Mouse (Mus musculus): ENCODE measurements around the gene Cdh4. TPM values are rescaled to one million over a fixed set of nuclear protein-coding genes. Genes with fewer than 3 reads are reported as not detected.

Cdh4 gene
- polyA plus RNA-seq, 1 experiment from 2014 or later = 32.7 TPM

- H3K9ac ChIP-seq = no peak overlapping the region
- ATAC-seq (ENCODE audit: low read depth) = no peak
- H3K9me3 ChIP-seq = peaks cover 6% of the 10 kb centered on the region; the same call in 1 of the 2 replicates
- H3K4me1 ChIP-seq (replicated peaks) = no peaks in the 10 kb centered on the region; the same call in 1 of the 2 replicates
- no peaks in the 10 kb centered on the region for H3K27me3 ChIP-seq
- H3K4me3 ChIP-seq = no peak overlapping the region
- no peak overlapping the region for H3K4me2 ChIP-seq
- 59% methylated on average over 5 of the region's 5 CpGs for WGBS
- no peaks in the 10 kb centered on the region for H3K36me3 ChIP-seq
- no peak overlapping the region for H3K27ac ChIP-seq (replicated peaks)
These were observed 105.4 kb downstream of the Cdh4 start for GRCm38 (mm10) chr2:179547627-179548026.

- Histone ChIP-seq H3K4me3 (no peak overlapping the region), H3K27ac (replicated peaks) (no peak overlapping the region), H3K9ac (no peak overlapping the region), H3K4me2 (no peak overlapping the region), H3K36me3 (no peaks in the 10 kb centered on the region), H3K27me3 (no peaks in the 10 kb centered on the region), H3K4me1 (replicated peaks) (peaks cover 26% of the 10 kb centered on the region), H3K9me3 (no peaks in the 10 kb centered on the region)
- ATAC-seq (ENCODE audit: low read depth) = no peak
- 79% methylated on average over 4 of the region's 4 CpGs for WGBS
These were observed 113.7 kb downstream of the Cdh4 start for GRCm38 (mm10) chr2:179555928-179556327.

GRCm38 (mm10) chr2:179562350-179562749 is 120.1 kb downstream of the Cdh4 start:
- Histone ChIP-seq H3K4me2 (no peak overlapping the region), H3K9me3 (no peaks in the 10 kb centered on the region), H3K4me3 (no peak overlapping the region), H3K9ac (no peak overlapping the region), H3K27me3 (no peaks in the 10 kb centered on the region; the same call in 1 of the 2 replicates), H3K36me3 (no peaks in the 10 kb centered on the region), H3K27ac (replicated peaks) (no peak overlapping the region), H3K4me1 (replicated peaks) (peaks cover 34% of the 10 kb centered on the region)
- no peak for ATAC-seq (ENCODE audit: low read depth)
- 89% methylated on average over 2 of the region's 2 CpGs for WGBS

GRCm38 (mm10) chr2:179565611-179566010 is 123.4 kb downstream of the Cdh4 start:
- peak overlapping the region; percentile 33 for H3K4me2 ChIP-seq
- no peaks in the 10 kb centered on the region for H3K9me3 ChIP-seq
- no peak overlapping the region for H3K4me3 ChIP-seq
- H3K9ac ChIP-seq = peak overlapping the region; percentile 50
- 7% methylated on average over 12 of the region's 12 CpGs for WGBS
- H3K4me1 ChIP-seq (replicated peaks) = peaks cover 43% of the 10 kb centered on the region
- no peak for ATAC-seq (ENCODE audit: low read depth)
- H3K36me3 ChIP-seq = no peaks in the 10 kb centered on the region
- peak overlapping the region; percentile 57 for H3K27ac ChIP-seq (replicated peaks)
- H3K27me3 ChIP-seq = peaks cover 1% of the 10 kb centered on the region

- 97% methylated on average over 8 of the region's 8 CpGs for WGBS
These were observed 125.7 kb downstream of the Cdh4 start for GRCm38 (mm10) chr2:179567886-179568285.

GRCm38 (mm10) chr2:179569171-179569570 is 126.9 kb downstream of the Cdh4 start:
- ATAC-seq (ENCODE audit: low read depth) = no peak
- WGBS = 25% methylated on average over 10 of the region's 10 CpGs
- 0 out of 2 replicates have a peak overlapping the region, but pooled peaks have one; percentile 33 for H3K27ac ChIP-seq (replicated peaks)
- no peak overlapping the region for H3K4me2 ChIP-seq
- H3K4me1 ChIP-seq (replicated peaks) = peaks cover 67% of the 10 kb centered on the region
- no peak overlapping the region for H3K4me3 ChIP-seq
- H3K9ac ChIP-seq = no peak overlapping the region
- H3K27me3 ChIP-seq = peaks cover 3% of the 10 kb centered on the region
- no peaks in the 10 kb centered on the region for H3K36me3 ChIP-seq
- H3K9me3 ChIP-seq = no peaks in the 10 kb centered on the region

More at GRCm38 (mm10) chr2:179567886-179568285, 125.7 kb downstream of the Cdh4 start:
- Histone ChIP-seq H3K9ac (no peak overlapping the region), H3K4me2 (no peak overlapping the region), H3K27me3 (peaks cover 3% of the 10 kb centered on the region), H3K4me3 (no peak overlapping the region), H3K9me3 (no peaks in the 10 kb centered on the region), H3K4me1 (replicated peaks) (peaks cover 63% of the 10 kb centered on the region), H3K27ac (replicated peaks) (no peak overlapping the region), H3K36me3 (no peaks in the 10 kb centered on the region)
- ATAC-seq (ENCODE audit: low read depth) = no peak

GRCm38 (mm10) chr2:179571175-179571769 is 129.0 kb downstream of the Cdh4 start:
- H3K4me3 ChIP-seq = no peak overlapping the region
- H3K4me2 ChIP-seq = no peak overlapping the region
- 21% methylated on average over 6 of the region's 6 CpGs for WGBS
- no peaks in the 10 kb centered on the region for H3K9me3 ChIP-seq
- peaks cover 3% of the 10 kb centered on the region; the same call in 1 of the 2 replicates for H3K27me3 ChIP-seq
- no peak overlapping the region for H3K9ac ChIP-seq
- H3K36me3 ChIP-seq = no peaks in the 10 kb centered on the region
- H3K27ac ChIP-seq (replicated peaks) = 0 out of 2 replicates have a peak overlapping the region, but pooled peaks have one; percentile 23
- peak; percentile 46; the same call in 1 of the 2 replicates for ATAC-seq (ENCODE audit: low read depth)
- peaks cover 58% of the 10 kb centered on the region for H3K4me1 ChIP-seq (replicated peaks)

- Histone ChIP-seq H3K27ac (replicated peaks) (no peak overlapping the region), H3K4me2 (no peak overlapping the region), H3K27me3 (peaks cover 3% of the 10 kb centered on the region; the same call in 1 of the 2 replicates), H3K9me3 (no peaks in the 10 kb centered on the region), H3K9ac (no peak overlapping the region), H3K4me3 (no peak overlapping the region), H3K36me3 (no peaks in the 10 kb centered on the region), H3K4me1 (replicated peaks) (peaks cover 58% of the 10 kb centered on the region)
- 14% methylated on average over 11 of the region's 11 CpGs for WGBS
- ATAC-seq (ENCODE audit: low read depth) = no peak
These were observed 131.1 kb downstream of the Cdh4 start for GRCm38 (mm10) chr2:179573331-179573730.

- Histone ChIP-seq H3K4me1 (replicated peaks) (peaks cover 61% of the 10 kb centered on the region), H3K9me3 (no peaks in the 10 kb centered on the region), H3K27me3 (peaks cover 3% of the 10 kb centered on the region; the same call in 1 of the 2 replicates), H3K27ac (replicated peaks) (no peak overlapping the region), H3K9ac (0 out of 2 replicates have a peak overlapping the region, but pooled peaks have one; percentile 17), H3K4me2 (no peak overlapping the region), H3K36me3 (no peaks in the 10 kb centered on the region), H3K4me3 (no peak overlapping the region)
- WGBS = 38% methylated on average over 6 of the region's 6 CpGs
- ATAC-seq (ENCODE audit: low read depth) = peak; percentile 30; the same call in 1 of the 2 replicates
These were observed 131.6 kb downstream of the Cdh4 start for GRCm38 (mm10) chr2:179573786-179574185.

- H3K9ac ChIP-seq = no peak overlapping the region
- no peaks in the 10 kb centered on the region for H3K9me3 ChIP-seq
- H3K4me1 ChIP-seq (replicated peaks) = peaks cover 47% of the 10 kb centered on the region
- no peak for ATAC-seq (ENCODE audit: low read depth)
- no peaks in the 10 kb centered on the region for H3K36me3 ChIP-seq
- 89% methylated on average over 7 of the region's 7 CpGs for WGBS
- no peak overlapping the region for H3K4me2 ChIP-seq
- H3K4me3 ChIP-seq = no peak overlapping the region
- H3K27me3 ChIP-seq = peaks cover 3% of the 10 kb centered on the region; the same call in 1 of the 2 replicates
- H3K27ac ChIP-seq (replicated peaks) = no peak overlapping the region
These were observed 133.4 kb downstream of the Cdh4 start for GRCm38 (mm10) chr2:179575585-179575984.

GRCm38 (mm10) chr2:179576221-179576620 is 134.0 kb downstream of the Cdh4 start:
- Histone ChIP-seq H3K4me1 (replicated peaks) (peaks cover 41% of the 10 kb centered on the region), H3K4me2 (no peak overlapping the region), H3K27ac (replicated peaks) (no peak overlapping the region), H3K36me3 (no peaks in the 10 kb centered on the region), H3K9me3 (no peaks in the 10 kb centered on the region), H3K9ac (no peak overlapping the region), H3K4me3 (no peak overlapping the region), H3K27me3 (no peaks in the 10 kb centered on the region)
- 71% methylated on average over 1 of the region's 1 CpGs for WGBS
- no peak for ATAC-seq (ENCODE audit: low read depth)

- Histone ChIP-seq H3K9ac (no peak overlapping the region), H3K4me1 (replicated peaks) (peaks cover 29% of the 10 kb centered on the region), H3K4me2 (no peak overlapping the region), H3K36me3 (no peaks in the 10 kb centered on the region), H3K27me3 (no peaks in the 10 kb centered on the region), H3K9me3 (no peaks in the 10 kb centered on the region), H3K4me3 (no peak overlapping the region), H3K27ac (replicated peaks) (no peak overlapping the region)
- WGBS = 73% methylated on average over 3 of the region's 3 CpGs
- ATAC-seq (ENCODE audit: low read depth) = no peak
These were observed 136.1 kb downstream of the Cdh4 start for GRCm38 (mm10) chr2:179578329-179578728.

GRCm38 (mm10) chr2:179578842-179579241 is 136.6 kb downstream of the Cdh4 start:
- ATAC-seq (ENCODE audit: low read depth) = no peak
- no peaks in the 10 kb centered on the region for H3K36me3 ChIP-seq
- H3K9ac ChIP-seq = no peak overlapping the region
- 62% methylated on average over 11 of the region's 11 CpGs for WGBS
- H3K27ac ChIP-seq (replicated peaks) = no peak overlapping the region
- H3K4me2 ChIP-seq = no peak overlapping the region
- H3K4me1 ChIP-seq (replicated peaks) = peaks cover 29% of the 10 kb centered on the region
- no peaks in the 10 kb centered on the region for H3K27me3 ChIP-seq
- no peak overlapping the region for H3K4me3 ChIP-seq
- H3K9me3 ChIP-seq = no peaks in the 10 kb centered on the region

Measured in neural tube, embryonic 13.5 days (tissue).